Mouse (Mus musculus) heart, postnatal 0 days (tissue): Measurements from ENCODE around the gene 9530068E07Rik.

ENCODE experiments used
- CTCF ChIP-seq: IDR thresholded peaks from 2 replicates; pipeline ENCODE4 v1.5.1; 2016; ENCODE audit warnings: antibody characterized with exemption, control low read depth, low read depth
- EP300 ChIP-seq: IDR thresholded peaks from 2 replicates; pipeline ENCODE4 v1.6.1; 2016; ENCODE audit warnings: antibody characterized with exemption, low read depth

GRCm38 (mm10) chr11:52404209-52404608 is 8.0 kb downstream of the 9530068E07Rik start:
- TF ChIP-seq CTCF (no peak), EP300 (no peak)
